Mouse (Mus musculus) embryonic fibroblast, embryonic 13.5 days (primary cell): ENCODE measurements around the gene Cadm2.

Experiments used
- CTCF ChIP-seq: IDR thresholded peaks from 2 replicates; pipeline ENCODE4 v1.5.1; 2011; ENCODE audit warnings: mild to moderate bottlenecking, control low read depth, low read length, moderate library complexity, borderline replicate concordance; ENCODE audit not compliant: insufficient read depth
- POLR2A ChIP-seq: IDR thresholded peaks from 2 replicates; pipeline ENCODE4 v1.6.1; 2011; ENCODE audit warnings: low read depth, mild to moderate bottlenecking, control low read depth, low read length, moderate library complexity

- TF ChIP-seq CTCF (no peak), POLR2A (no peak)
These were observed 589.8 kb downstream of the Cadm2 start for GRCm38 (mm10) chr16:67030918-67031317.
